In genomic region chr12:4679971-4680370, GRCm38 (mm10) we compare ENCODE assay signal across 8 mouse cellular contexts. TPM values are rescaled to one million over a fixed set of nuclear protein-coding genes. Genes with fewer than 3 reads are reported as not detected.
DNase-seq lines count a peak whose midpoint lies in the region; ATAC-seq lines count a peak whose summit lies in the region.
"Had no signal": no experiment of that assay in that cellular context is flagged by ENCODE, and none has a peak within 500 bp of the region (broad histone marks: within the 10 kb centered on the region; RNA-seq: fewer than 3 reads in every experiment).

No protein-coding gene starts in this region.

- intact Hi-C loops in left cerebral cortex, postnatal 10 days (cut with DNase I): no loop called here

- H3K9me3 ChIP-seq in forebrain, embryonic 14.5 days (replicated peaks; ENCODE audit: control insufficient read depth, low read length): no peaks in the 10 kb centered on the region
- H3K9me3 ChIP-seq in forebrain, embryonic 13.5 days (replicated peaks): no peaks in the 10 kb centered on the region

- peak; percentile 38 for DNase-seq in spleen, adult 12 weeks (ENCODE audit: low spot score)
- DNase-seq in spleen, postnatal 14 days (ENCODE audit: low spot score in 2 of 2): no peak
- DNase-seq in frontal cortex, postnatal 25 days (ENCODE audit: low spot score in 2 of 2): peak; percentile 23 to 49
- peak; percentile 38 to 53 for DNase-seq in left cerebral cortex, postnatal 10 days (ENCODE audit: extremely low spot score in 1 of 2, low spot score in 2 of 2)
- DNase-seq in forebrain, embryonic 14.5 days (ENCODE audit: low spot score): no peak
- no peak for DNase-seq in Muller cell, postnatal 12 days (ENCODE audit: inconsistent ontology term)

- H3K27me3 ChIP-seq in forebrain, embryonic 14.5 days (replicated peaks; ENCODE audit: control insufficient read depth, insufficient read depth, low read length): no peaks in the 10 kb centered on the region
- H3K27me3 ChIP-seq in forebrain, embryonic 13.5 days: no peaks in the 10 kb centered on the region

- H3K27ac ChIP-seq in forebrain, embryonic 14.5 days (ENCODE audit: low read depth, low read length): no peak overlapping the region
- H3K27ac ChIP-seq in forebrain, embryonic 13.5 days: no peak overlapping the region

- H3K4me2 ChIP-seq in forebrain, embryonic 14.5 days (ENCODE audit: low read length): no peak overlapping the region
- H3K4me2 ChIP-seq in forebrain, embryonic 13.5 days: no peak overlapping the region

- no peaks in the 10 kb centered on the region for H3K4me1 ChIP-seq in forebrain, embryonic 14.5 days (ENCODE audit: control insufficient read depth, insufficient read depth, low read length)
- no peaks in the 10 kb centered on the region for H3K4me1 ChIP-seq in forebrain, embryonic 13.5 days

- no peak for ATAC-seq in forebrain, embryonic 14.5 days
- no peak for ATAC-seq in forebrain, embryonic 13.5 days
- ATAC-seq: hindbrain, embryonic 16.5 days had no signal

- H3K9ac ChIP-seq in forebrain, embryonic 14.5 days (ENCODE audit: low read length): no peak overlapping the region
- H3K9ac ChIP-seq in forebrain, embryonic 13.5 days: no peak overlapping the region

- WGBS in forebrain, embryonic 14.5 days: 89% methylated on average over 4 of the region's 4 CpGs
- 88% methylated on average over 4 of the region's 4 CpGs for WGBS in forebrain, embryonic 13.5 days

- H3K36me3 ChIP-seq in forebrain, embryonic 14.5 days (ENCODE audit: control insufficient read depth, insufficient read depth, low read length): no peaks in the 10 kb centered on the region
- H3K36me3 ChIP-seq in forebrain, embryonic 13.5 days (ENCODE audit: poor library complexity, severe bottlenecking): 0 out of 2 replicates have a peak, but pooled peaks cover 11% of the 10 kb centered on the region

- no peak overlapping the region for H3K4me3 ChIP-seq in forebrain, embryonic 14.5 days (ENCODE audit: low read depth, low read length)
- H3K4me3 ChIP-seq in forebrain, embryonic 13.5 days: no peak overlapping the region

RNA-seq across cellular contexts. Expression of gene Fam228a, which starts 58.3 kb away (rescaled TPM):
- 1 to 10 TPM; 1.6 to 1.8 TPM for total RNA-seq in left cerebral cortex, postnatal 10 days (2021)
- 0.13 and 0.53 TPM in 2 replicates for polyA plus RNA-seq in forebrain, embryonic 14.5 days (2014; fragmentation: Nextera tagmentation; extraction: Ambion mirVana)
- polyA plus RNA-seq in forebrain, embryonic 13.5 days (2015; fragmentation: Nextera tagmentation; extraction: Ambion mirVana): 0.53 and 0.67 TPM in 2 replicates

Comparison
In these comparisons a context has a peak if more than half of its experiments do, and no peak if none do; other contexts are left out.
1. DNase-seq: peak in spleen, adult 12 weeks (single experiment), frontal cortex, postnatal 25 days (2 of 2) and left cerebral cortex, postnatal 10 days (2 of 2); none in spleen, postnatal 14 days (0 of 2), forebrain, embryonic 14.5 days (single experiment) and Muller cell, postnatal 12 days (single experiment).